Mouse (Mus musculus) gastrocnemius, postnatal 4 days (tissue): ENCODE results near the gene Hnrnph1. TPM values are rescaled to one million over a fixed set of nuclear protein-coding genes. Genes with fewer than 3 reads are reported as not detected.
A peak's percentile ranks its signal among the peaks of the same experiment; 100 is the strongest.
"Not testable (repeated sequence)": the region's sequence is repeated elsewhere in the genome, so short reads cannot be mapped to it uniquely, and the experiment has no call there.

Source experiments
- DNase-seq, 2 experiments: peaks; one replicate each; pipeline ENCODE4 v3.0.0; 2021 to 2022; ENCODE audit warnings: low spot score in 2 of 2, mixed read lengths in 2 of 2
- long read RNA-seq, 2 experiments: library from polyadenylated mRNA; stranded (forward); transcript quantifications; one replicate each; pipeline ENCODE4 v2.0.0; 2021
- total RNA-seq, 2 experiments: library from RNA; stranded (reverse); gene quantifications; 2 replicates each; pipeline ENCODE4 v1.2.3; 2021

Gene Hnrnph1
- total RNA-seq: 100 to 1,000 TPM; 217 to 271 TPM
- long read RNA-seq, experiment 1, transcript Hnrnph1-201 (14 exons, 2,225 nt): major isoform, 5 of 50 reads
- long read RNA-seq, experiment 1, partial matches to known transcripts: 31 of 50 reads
- long read RNA-seq, experiment 1, other reads (novel, unspliced or antisense): 12 of 50 reads
- long read RNA-seq, experiment 2, full-length matches to known transcripts: 9 of 37 reads
- long read RNA-seq, experiment 2, partial matches to known transcripts: 13 of 37 reads
- long read RNA-seq, experiment 2, other reads (novel, unspliced or antisense): 15 of 37 reads

DNA sequence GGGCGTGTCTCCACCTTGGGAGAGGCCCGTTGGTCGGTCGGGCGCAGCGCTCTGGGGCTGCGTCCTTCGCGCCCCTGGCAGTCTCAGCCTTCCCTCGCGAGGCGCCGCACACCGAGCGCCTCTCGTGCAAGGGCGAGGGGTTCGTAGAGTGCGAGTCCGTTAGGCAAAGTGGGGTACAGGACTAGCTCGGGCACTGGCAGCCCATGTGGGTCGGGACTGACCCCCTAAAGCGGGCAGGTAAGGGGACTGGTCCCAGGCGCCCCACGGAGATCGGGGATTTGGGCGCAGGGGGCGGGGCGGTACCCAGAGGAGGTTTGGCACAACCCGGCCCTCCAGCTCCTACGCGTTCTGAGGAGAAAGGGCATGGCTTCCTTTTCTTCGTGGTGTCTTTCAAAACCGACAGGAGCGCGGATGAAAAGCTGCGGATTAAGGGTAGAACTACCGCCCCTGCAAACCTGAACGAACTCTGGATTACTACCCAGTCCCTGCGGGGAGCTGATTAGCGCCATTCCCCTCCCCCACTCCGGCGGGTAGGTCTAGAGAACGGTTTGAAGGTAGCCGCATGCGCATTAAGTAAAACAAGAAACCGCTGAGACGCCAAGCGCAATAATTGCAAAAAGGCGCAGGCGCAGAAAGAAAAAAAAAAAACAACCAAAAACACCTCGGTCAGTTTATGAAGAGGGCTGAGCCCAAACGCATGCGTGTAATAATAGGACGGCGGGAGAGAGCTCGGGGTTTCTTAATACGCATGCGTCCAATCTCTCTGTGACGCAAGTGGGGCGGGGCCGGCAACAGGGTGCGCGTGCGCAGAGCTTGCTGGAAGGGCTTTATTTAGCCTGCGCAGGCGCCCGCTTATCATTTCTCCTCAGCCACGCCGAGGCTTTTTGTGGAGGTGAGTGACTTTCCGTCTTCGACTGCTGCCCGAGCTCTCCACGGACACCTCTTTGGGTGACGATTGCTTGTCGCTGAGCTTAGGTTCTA is at the start of gene Hnrnph1:
Gene Hnrnph1, plus strand, starts transcription at position 80 of the 981 bp plus-strand sequence.
- peak; percentile 97 to 99 for DNase-seq

DNA sequence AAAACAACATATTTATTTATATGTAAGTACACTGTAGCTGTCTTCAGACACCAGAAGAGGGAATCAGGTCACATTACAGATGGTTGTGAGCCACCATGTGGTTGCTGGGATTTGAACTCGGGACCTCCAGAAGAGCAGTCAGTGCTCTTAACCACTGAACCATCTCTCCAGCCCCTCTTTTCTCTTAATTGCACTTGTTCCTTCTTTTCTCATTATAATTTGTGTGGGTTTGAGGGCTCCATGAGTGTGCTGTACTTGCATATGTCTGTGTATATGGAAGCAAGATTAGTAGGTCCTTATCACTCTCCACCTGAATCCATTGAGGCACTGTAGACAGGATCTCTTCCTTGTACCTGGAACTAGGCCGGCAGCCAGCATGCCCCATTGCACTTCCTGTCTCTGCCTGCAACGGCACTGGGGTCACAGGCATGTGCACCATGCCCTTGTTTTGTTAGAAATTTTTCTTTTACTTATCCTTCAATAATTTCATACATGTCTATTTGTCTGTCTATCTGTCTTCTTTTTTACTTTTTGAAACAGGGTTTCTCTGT is 48.6 kb upstream of the Hnrnph1 start:
- no peak for DNase-seq

DNA sequence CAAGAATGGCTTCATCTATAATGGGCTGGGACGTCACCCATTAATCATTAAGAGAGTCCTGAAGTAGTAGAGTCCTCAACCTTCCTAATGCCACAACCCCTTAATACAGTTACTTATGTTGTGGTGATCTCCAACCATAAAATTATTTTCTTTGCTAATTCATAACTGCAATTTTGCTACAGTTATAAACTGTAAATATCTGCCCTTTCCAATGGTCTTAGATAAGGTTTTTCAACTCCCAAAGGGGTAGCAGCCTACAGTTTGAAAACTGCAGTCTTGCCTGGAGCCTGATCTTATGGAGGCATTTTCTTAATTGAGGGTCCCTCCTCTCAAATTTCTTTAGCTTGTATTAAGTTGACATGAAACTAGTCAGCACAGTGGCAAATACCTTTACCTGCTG is 47.4 kb upstream of the Hnrnph1 start:
- DNase-seq: no peak

DNA sequence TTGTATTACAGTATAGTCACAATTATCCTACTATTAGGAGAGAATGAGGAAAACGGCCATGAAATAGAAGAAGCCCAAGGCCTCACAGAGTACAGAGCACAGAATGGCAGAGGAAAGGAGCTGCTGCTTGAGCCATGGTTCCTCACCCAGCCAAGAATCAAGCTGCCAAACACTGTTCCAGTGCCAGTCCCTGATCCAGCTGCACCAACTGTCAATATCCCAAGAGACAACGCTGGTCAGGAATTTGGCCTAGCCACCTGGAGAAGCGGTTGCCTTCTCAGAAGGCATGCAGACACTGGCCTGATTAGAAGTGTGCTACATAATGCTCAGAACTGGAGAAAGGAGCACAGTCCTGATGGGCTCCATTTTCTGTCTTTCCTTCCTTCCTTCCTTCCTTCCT is 43.6 kb upstream of the Hnrnph1 start:
- DNase-seq: no peak

DNA sequence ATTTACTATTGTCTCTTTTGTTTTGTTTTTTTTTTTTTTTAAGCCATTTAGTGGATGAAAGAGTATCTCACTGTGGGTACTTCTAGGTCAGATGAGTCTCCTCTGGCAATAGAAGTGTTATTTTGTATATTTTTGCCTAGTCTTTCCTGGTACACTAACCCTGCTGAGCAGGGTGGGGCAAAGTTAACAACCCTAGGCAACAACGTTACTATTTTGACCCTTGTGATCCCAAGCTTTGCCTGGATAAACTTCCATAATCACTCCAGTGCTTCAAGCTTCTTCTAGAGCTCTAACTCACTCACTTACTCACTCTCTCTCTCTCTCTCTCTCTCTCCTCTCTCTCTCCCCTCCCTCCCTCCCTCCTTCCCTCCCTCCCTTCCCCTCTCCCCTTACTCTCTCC is 40.7 kb upstream of the Hnrnph1 start:
- DNase-seq: no peak

DNA sequence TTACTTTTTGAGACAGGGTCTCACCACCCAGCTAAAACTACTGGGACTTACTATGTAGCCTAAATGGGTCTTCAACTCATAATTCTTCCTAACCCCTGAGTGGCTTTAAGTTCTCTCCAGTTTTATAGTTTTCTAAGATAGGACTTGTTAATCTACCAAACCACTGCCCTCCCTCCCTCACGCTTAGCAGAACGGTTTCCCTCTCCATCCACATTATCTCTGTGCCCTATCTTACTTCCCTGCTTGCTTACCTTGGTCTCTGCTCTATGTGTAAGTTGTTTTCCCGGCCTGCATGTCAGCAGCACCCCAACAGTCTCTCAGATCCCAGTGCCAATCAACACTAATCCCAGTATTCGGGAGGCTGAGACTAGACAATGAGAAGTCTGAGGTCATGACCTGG is 39.9 kb upstream of the Hnrnph1 start:
- DNase-seq: no peak

DNA sequence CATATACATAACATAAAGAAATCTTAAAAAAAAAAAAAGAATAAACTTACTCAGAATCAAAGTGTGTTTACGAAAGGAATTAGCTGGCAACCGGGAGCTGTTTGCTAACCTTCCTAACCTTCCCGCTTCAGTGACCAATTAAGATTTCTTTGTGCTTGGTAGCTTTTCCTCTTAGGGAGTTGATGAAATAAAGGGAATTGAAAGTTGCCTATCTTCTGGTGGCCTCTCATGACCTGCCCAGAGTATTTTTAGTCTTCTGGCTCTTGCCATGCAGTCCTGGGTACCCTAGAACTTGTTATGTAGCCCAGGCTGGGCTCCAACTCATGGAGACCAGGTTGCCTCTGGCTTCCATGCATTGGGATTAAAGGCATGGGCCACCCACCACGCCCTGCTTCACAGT is 31.3 kb upstream of the Hnrnph1 start:
- DNase-seq: no peak

DNA sequence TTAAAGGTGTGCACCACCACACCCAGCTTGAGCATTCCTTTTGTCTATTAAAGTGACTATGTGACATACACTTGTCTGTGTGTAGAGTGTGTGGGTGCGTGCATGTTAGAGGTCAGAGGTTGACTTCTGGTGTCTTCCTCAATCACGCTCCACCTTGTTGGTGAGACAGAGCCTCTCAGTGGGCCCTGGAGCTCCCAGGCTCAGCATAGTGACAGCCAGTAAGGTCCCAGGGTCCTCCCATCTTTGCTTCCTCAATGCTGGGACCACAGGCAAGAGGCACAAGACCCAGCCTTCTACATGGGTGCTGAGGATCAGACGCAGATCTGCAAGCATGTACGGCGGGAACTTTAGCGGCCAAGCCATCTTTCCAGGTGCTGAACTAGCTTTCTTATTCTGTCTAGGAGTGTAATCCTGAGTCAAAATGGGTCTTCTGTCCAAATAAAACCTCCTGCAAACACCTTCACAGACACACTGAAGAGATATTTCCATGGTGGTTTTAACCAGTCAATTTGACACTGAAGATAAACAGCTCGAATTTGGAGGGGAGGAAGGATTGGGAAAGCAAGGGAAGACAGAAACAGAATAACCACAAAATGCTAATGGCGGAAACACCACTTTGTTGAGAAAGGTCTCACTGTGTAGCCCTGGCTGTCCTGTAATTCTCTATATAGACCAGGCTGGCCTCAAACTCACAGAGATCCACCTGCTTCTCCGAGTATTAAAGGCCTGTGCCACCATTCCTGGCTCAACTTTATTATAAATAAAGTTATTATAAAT is 30.3 kb upstream of the Hnrnph1 start:
- no peak for DNase-seq

DNA sequence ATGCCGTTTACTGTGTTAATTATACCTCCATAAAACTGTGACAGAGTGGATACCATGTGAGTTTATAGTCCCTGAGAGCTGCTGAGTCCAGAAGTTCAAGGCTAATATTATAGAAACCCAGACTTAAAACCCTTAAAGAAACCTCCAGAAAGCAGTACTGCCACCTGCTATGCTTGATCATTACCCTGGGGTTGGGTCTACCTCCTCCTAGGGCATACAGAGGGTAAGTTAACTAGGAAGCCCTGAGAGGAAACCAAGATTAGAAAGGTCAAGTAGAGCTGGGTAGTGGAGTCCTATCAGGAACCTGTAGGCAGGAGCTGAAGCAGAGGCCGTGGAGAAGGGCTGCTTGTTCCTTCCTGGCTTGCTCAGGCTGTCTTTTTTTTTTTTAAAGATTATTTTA is 24.6 kb upstream of the Hnrnph1 start:
- DNase-seq: no peak

DNA sequence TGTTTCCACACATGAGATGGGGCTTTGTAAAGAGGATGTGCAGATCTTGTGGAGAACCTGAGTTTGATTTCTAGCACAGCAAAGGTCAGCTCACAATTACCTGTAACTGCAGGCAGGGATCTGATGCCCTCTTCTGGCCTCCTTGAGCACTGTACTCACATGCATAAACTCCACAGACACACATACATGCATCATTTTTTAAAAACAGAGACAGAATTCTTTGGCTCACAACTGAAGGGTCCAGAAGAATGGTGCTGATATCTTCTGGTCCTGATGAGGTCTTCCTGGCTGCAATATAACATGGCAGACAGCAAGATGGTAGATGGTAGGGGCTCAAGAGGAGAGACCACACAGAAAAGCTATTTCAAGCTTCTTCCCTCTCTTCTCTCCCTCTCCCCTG is 22.6 kb upstream of the Hnrnph1 start, which contains the start of gene Cby3:
Gene Cby3, plus strand, starts transcription at position 301 of the 400 bp plus-strand sequence.
- DNase-seq: no peak

DNA sequence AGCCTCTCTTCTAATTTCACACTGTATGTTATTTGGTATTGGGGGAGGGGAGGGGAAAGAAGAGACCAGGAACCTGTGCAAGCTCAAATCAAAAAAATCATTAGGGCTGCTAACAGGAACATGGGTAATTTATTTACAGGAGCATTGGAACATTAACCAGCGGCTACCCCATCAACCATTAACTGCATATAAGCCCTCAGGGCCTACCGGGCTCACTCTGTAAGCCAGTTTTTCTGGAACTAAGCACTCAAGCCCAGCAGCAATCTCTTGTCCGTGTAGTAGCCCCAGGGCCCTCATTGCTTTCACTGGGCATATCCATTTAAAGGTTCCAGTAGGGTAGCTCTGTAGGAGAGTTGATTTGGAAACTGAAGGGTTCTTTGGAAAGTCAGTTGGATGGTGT is 21.9 kb upstream of the Hnrnph1 start:
- no peak for DNase-seq

DNA sequence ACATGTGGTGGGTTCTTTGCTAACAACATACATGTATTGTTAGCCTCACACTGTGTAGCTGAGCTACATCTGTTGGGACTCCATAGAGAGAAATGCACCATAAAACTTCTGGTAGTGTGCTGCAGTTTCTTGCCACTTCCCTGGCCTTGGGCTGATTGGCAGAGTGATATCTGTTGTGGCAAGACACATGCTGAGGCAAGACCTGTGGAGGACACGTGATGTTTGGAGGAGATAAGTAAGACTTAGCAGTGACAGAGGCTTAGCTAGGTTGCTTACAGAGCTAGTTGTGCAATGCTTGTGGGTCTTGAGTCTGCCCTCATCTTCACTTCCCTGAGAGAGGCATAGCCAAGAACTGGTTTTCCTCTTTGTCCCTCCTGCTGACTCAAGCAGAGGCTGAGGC is 21.4 kb upstream of the Hnrnph1 start:
- no peak for DNase-seq

DNA sequence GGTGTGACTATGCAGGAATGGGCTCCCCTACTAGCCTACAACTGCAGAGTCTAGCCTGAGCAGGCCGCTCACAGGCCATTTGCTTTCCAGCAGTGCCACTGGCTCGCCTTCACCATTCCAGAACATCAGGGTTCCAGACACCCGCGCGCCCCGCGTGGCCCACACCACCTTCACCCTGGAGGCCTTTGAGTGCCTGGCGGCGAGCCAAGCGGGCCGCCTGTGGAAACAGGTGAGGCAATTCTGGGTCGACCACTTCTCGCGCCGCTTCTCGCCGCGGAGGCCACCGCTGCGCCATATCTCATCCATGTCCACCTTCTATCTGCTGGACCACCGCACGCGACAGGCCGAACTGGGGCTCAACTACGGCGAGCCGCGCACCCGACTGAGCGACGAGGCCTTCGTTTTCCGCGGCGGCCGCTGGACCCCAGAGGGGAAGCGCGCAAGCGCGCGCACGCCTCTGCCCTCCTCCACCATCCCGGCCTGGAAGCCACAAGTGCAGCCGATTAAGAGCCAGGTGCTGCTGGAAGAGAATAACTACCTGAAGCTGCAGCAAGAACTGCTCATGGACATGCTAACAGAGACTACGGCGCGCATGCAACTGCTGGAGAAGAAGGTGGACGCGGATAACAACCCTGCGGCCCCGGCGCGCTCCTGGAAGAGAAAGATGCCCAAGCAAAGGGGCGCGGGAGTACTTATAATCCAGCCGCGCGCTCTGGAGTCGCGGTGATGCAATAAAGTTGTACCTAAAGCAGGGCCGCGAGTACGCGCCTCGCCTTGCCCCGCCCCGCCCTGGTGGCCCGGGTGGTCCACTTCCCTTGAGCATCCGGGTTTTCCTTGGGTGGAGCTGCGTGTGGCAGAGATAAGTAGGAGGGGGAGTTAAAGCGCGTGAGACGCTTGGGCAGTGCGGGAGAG is 17.6 kb upstream of the Hnrnph1 start:
- peak in 1 of 2 experiments; percentile 38 for DNase-seq

DNA sequence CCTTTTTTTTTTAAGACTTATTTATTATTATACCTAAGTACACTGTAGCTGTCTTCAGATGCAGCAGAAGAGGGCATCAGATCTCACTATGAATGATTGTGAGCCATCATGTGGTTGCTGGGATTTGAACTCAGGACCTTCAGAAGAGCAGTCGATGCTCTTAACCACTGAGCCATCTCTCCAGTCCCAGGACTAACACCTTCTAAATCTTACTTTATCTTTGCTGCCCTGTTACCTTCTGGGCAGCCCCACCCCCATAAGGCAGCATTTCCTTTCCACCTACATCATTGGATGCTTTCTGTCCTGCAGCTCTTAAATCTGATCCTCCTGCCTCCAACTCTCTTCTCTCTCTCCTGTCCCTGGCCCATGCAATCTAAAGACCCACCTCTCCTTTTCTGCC is 15.5 kb upstream of the Hnrnph1 start:
- DNase-seq: not testable (repeated sequence)

DNA sequence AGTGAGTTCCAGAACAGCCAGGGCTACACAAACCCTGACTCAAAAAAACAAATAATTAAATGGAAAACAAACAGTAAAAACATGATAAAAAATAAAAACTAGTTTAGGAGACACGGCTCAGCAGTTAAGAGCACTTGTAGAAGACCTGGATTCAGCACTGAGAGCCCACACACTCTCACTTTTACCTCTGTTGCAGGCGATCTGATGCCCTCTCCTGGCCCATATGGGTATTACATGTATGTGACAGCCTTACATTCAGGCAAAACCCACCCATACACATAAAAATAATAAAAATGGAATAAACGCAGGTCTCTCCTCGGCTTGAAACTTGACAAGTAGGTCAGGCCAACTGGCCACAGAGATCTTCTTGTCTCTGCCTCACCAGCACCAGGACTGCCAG is 12.2 kb upstream of the Hnrnph1 start:
- peak; percentile 62 to 71 for DNase-seq

DNA sequence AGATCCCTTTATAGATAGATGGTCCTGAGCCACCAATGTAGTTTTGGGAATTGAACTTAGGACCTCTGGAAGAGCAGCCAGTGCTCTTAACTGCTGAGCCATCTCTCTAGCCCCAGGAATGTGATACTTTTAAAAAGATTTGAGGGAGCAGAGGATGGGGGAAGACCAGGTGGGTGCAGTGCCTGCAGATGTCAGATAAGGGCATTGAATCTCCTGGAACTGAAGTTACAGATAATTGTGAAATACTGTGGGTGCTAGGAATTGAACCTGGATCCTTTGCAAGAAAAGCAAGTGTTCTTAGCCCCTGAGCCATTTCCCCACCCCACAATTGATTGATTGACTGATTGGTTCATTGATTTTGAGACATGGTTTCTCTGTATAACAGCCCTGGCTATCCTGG is 11.5 kb upstream of the Hnrnph1 start:
- DNase-seq: no peak

DNA sequence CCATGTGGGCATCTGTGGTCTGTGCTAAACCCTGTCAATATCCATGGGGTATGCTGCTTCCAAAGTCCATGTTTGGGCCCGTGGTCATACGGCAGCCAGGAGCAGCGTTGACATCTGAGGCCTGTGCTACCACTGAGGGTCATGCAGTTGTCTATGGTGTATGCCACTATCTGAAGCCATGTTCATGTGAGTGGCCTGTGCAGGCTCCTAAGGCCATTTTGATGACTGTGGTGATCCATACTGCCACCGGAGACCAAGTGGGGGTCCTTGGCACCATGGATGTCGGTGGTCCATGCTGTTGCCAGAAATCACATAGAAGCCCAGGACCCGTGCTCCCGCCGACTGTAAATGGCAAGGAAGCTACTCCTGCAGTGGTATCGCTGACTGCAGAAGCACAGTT is 9.3 kb upstream of the Hnrnph1 start:
- DNase-seq: no peak

DNA sequence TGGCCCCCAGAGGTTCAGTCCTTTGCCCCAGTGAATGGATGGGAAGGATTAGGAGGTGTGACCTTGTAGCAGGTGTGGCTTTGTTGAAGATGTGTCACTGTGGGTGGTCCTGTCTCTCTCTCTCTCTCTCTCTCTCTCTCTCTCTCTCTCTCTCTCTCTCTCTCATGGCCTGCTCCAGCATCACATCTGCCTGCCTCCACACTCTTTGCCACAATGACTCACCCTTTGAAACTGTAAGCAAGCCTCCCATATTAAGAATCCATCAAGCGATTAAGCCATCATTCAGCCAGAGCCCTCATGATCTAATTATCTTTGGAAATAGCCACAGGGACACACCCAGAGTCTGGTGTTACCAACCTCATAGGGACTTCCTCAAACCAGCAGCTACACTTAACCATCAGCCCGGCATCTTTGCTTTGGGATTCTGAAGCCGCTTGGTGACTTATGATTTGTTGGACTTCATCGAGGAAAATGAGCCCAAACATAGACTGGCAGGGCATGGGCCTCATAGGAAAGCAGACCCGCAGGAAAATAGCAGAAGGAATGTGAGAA is 7.4 kb upstream of the Hnrnph1 start:
- no peak for DNase-seq

DNA sequence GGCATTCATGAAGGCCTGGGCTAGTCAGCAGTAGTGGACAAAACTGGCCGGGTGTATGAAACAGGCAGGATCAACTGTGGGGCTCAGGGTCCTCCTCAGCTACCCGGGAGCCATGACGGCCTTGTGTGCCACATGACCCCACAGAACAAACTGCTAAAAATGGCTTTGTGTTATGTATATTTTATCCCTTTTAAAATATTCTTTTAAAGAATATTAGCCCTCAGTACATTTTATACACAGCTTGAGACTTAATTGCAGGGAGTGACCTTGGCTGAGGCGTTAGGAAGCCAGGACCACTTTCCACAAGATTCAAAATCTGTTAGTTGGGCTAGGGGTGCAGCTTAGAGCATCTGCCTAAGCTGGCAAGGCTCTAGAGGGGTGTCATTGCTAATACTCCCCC is 5.8 kb upstream of the Hnrnph1 start:
- DNase-seq: no peak

DNA sequence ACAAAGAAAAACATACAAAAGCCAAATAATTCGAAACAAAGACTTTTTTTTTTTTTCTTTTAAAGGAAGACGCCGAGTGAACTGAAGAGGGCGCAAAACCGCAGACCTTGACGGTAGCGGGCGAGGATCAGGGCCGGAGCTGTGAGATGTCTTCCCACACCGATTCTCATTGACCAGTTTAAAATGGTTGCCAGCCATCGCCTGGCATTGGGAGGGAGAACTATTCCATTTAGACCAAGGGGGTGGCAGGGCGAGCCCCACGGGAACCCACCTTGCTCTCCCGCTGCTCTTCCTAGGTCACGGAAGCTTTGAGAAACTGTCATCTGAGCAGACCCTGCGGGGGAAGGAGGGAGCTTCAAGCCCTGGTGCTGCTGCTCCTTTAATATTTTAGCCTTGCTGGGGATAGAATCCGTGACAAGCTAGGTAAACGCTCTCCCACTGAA is 5.4 kb upstream of the Hnrnph1 start:
- peak; percentile 37 to 65 for DNase-seq
